Mouse (Mus musculus) lung, embryonic 16.5 days (tissue): Measurements from ENCODE around the gene Lig3. TPM values are rescaled to one million over a fixed set of nuclear protein-coding genes. Genes with fewer than 3 reads are reported as not detected.

Experiments used
- ATAC-seq: fragments of 200-750 bp; cut with Nextera tagmentation; 2 replicates; pipeline ENCODE4 v1.8.0; 2017; ENCODE audit warnings: low read depth, mild to moderate bottlenecking, moderate library complexity
- H3K27ac ChIP-seq: fragments of 300-500 bp; sonication (generic); 2 replicates; pipeline ENCODE4 v1.5.1; 2014; ENCODE audit warnings: mild to moderate bottlenecking, control low read depth, low read length
- H3K27me3 ChIP-seq: fragments of 300-500 bp; sonication (generic); 2 replicates; pipeline ENCODE4 v1.6.1; 2014; ENCODE audit warnings: low read depth, low read length, mixed read lengths; ENCODE audit not compliant: control insufficient read depth, insufficient read depth
- H3K36me3 ChIP-seq: fragments of 300-500 bp; sonication (generic); 2 replicates; pipeline ENCODE4 v1.6.1; 2014; ENCODE audit warnings: low read length; ENCODE audit not compliant: control insufficient read depth, insufficient read depth
- H3K4me1 ChIP-seq: fragments of 300-500 bp; sonication (generic); replicated peaks from 2 replicates; pipeline ENCODE4 v1.6.1; 2014; ENCODE audit warnings: low read length, mixed read lengths; ENCODE audit not compliant: control insufficient read depth, insufficient read depth
- H3K4me2 ChIP-seq: fragments of 300-500 bp; sonication (generic); 2 replicates; pipeline ENCODE4 v1.6.1; 2014; ENCODE audit warnings: low read depth, low read length, control low read depth
- H3K4me3 ChIP-seq: fragments of 300-500 bp; sonication (generic); 2 replicates; pipeline ENCODE4 v1.5.1; 2014; ENCODE audit warnings: mild to moderate bottlenecking, low read length, control low read depth
- H3K9ac ChIP-seq: fragments of 300-500 bp; sonication (generic); 2 replicates; pipeline ENCODE4 v1.6.1; 2014; ENCODE audit warnings: low read length, control low read depth
- H3K9me3 ChIP-seq: fragments of 300-500 bp; sonication (generic); 2 replicates; pipeline ENCODE4 v1.6.1; 2016; ENCODE audit warnings: low read length; ENCODE audit not compliant: control insufficient read depth
- WGBS: fragments of 180-500 bp; shearing (Covaris S2); extraction: QIAGEN DNeasy Blood & Tissue Kit; methylation state at CpG from one replicate; pipeline ENCODE4 v1.1.7; 2014; 5-methylcytosine and 5-hydroxymethylcytosine counted together
- polyA plus RNA-seq: library from polyadenylated mRNA; unstranded; fragments of >200 nt; fragmentation: Nextera tagmentation; extraction: Ambion mirVana; gene quantifications from 2 replicates; pipeline ENCODE4 v1.2.1, GENCODE M21; 2015

Lig3 gene
- polyA plus RNA-seq, result 23.8 and 29.5 TPM in 2 replicates

DNA sequence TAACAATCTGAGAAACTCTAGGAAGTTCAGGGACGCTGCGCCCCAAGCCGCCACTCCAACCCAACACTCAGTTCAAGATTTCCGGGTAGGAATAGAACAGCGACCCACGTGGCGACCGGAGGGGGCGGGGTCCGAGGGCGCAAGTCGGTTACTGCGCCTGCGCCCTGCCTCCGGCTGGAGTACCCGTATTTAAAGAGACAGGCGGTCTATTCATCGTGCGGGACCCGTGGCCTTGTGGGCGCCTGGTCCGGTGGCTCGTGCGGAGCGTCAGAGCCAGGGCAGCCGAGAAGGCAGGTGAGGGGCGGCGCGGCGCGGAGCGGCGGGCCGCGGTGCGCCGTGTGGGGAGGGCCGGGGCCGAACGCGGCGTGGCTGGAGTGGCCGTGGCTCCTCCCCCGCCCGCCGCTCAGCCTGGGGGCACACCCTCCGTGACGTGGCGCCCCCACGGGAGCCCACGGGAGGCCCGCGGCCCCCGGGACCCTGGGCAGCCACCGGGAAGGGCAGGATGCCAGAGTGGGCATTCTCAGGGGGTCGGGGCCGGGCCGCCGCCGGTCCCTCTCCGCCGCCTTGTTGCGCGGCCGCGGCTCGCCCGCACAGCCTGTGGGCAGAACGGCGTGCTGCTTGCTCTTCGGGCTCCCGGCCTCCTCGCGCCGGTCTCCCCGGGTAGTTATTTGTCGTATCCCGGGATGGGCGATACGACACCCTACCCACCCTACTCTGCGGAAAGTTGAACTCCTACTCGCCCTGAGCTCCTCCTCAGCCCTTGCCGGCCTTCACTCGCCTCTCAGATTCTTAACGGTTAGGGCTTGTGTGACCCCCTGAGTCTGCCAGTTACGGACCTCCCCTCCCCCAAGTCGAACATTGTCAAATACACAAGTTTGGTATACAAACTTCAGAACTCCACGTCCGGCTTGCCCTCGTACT lies at the start of gene Lig3:
Gene Lig3, plus strand, starts transcription at position 126 of the 921 bp plus-strand sequence.
- Histone ChIP-seq H3K4me3 (peak within 1 kb of the TSS; percentile 80), H3K4me1 (peaks cover 16% of the 10 kb centered on the region), H3K9me3 (no peaks in the 10 kb centered on the region)

DNA sequence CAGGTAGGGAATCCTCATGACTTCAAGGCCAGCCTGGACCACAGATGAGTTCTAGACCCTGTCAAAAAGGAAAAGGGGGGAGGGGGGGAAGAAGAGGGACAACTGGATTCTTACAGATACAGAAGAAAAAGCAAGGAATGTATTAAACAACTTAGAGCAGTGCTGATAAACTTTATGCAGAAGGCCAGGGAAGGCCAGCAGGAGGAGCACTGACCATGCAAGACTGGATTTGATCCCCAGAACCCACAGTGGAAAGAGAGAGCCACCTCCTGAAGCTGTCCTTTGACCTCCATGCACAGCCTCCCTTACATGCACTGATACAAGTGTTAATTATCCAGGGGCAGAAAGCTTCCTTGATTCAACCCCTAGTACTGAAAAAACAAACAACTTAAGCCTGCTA lies 46.7 kb upstream of the Lig3 start:
- Histone ChIP-seq H3K9ac (no peak overlapping the region), H3K36me3 (no peaks in the 10 kb centered on the region), H3K4me2 (no peak overlapping the region), H3K27me3 (no peaks in the 10 kb centered on the region), H3K4me3 (no peak overlapping the region), H3K27ac (no peak overlapping the region), H3K9me3 (no peaks in the 10 kb centered on the region), H3K4me1 (no peaks in the 10 kb centered on the region)
- no peak for ATAC-seq

More for the DNA sequence above, at the start of gene Lig3:
- WGBS, result under 1% methylated on average over 85 of the region's 90 CpGs
- Histone ChIP-seq H3K36me3 (peaks cover 13% of the 10 kb centered on the region), H3K27me3 (no peaks in the 10 kb centered on the region), H3K9ac (peak within 1 kb of the TSS; percentile 97), H3K4me2 (peak within 1 kb of the TSS; percentile 81), H3K27ac (peak within 1 kb of the TSS; percentile 96)
- ATAC-seq, result peak; percentile 97

DNA sequence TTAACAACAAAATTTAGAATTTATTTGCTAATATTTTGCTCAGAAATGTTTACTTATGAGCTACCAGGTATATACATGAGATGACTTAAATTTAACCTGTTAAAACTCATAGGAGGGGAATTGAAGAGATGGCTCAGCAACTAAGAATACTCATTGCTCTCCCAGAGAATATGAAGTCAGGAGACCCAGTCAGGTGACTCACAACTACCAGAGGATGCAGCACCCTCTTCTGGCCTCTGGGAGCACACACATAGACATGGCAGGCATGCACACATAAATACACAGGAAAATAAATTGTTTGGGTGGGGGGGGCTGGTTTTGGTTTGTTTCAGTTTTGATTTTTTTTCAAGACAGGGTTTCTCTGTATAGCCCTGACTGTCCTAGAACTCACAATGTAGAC lies 41.9 kb upstream of the Lig3 start:
- Histone ChIP-seq H3K4me3 (no peak overlapping the region), H3K9ac (no peak overlapping the region), H3K9me3 (no peaks in the 10 kb centered on the region), H3K4me1 (no peaks in the 10 kb centered on the region), H3K27ac (no peak overlapping the region), H3K27me3 (no peaks in the 10 kb centered on the region), H3K4me2 (no peak overlapping the region), H3K36me3 (no peaks in the 10 kb centered on the region)
- no peak for ATAC-seq

DNA sequence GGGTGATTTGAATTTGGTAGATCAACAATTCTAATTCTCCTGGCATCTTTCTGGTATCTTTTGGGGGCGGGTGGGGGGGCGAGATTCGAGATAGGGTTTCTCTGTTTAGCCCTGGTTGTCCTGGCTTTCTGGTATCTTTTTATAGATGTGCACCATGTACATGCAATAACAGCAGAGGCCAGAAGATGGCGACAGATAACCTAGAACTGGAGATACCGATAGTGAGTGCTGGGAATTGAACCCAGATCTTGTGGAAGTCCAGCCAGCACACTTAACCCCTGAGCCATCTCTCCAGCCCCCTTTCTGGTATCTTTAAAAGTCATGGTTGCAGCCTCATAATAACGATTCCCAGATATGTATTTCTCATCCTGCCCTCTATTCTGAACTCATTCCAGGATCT lies 34.8 kb upstream of the Lig3 start:
- no peak overlapping the region for H3K9ac ChIP-seq
- H3K27me3 ChIP-seq, result no peaks in the 10 kb centered on the region
- WGBS, result 27% methylated on average over 6 of the region's 6 CpGs
- no peak overlapping the region for H3K4me3 ChIP-seq
- no peak overlapping the region for H3K27ac ChIP-seq
- no peaks in the 10 kb centered on the region for H3K9me3 ChIP-seq
- ATAC-seq, result no peak
- no peak overlapping the region for H3K4me2 ChIP-seq
- H3K4me1 ChIP-seq, result no peaks in the 10 kb centered on the region
- no peaks in the 10 kb centered on the region for H3K36me3 ChIP-seq

DNA sequence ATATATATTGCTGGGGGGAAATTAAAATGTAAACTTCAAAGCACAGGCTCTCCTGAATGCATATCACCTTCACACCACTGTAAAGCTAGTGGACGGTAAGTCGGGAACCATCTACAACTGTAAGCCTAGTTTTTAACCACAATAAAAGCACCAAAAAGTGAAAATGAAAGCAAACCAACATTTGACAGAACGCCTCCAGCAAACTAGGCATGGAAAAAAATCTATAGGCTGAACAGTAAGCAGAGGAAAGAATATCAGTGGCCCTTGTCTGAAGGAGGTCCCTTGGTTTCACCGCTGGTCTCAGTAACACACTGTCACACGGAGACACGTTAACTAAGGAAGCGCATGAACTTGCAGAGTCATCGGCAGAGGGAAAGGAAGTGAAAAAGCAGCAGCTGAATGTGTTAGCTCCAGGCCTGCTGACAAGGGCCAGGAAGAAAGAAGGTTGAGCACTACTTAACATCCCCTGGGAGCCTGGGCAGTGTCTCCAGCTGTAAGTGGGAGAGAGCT lies 34.0 kb upstream of the Lig3 start:
- no peaks in the 10 kb centered on the region for H3K36me3 ChIP-seq
- no peak overlapping the region for H3K9ac ChIP-seq
- no peak for ATAC-seq
- WGBS, result 73% methylated on average over 8 of the region's 8 CpGs
- no peaks in the 10 kb centered on the region for H3K4me1 ChIP-seq
- no peak overlapping the region for H3K4me3 ChIP-seq
- no peak overlapping the region for H3K4me2 ChIP-seq
- no peaks in the 10 kb centered on the region for H3K27me3 ChIP-seq
- H3K9me3 ChIP-seq, result no peaks in the 10 kb centered on the region
- H3K27ac ChIP-seq, result no peak overlapping the region

DNA sequence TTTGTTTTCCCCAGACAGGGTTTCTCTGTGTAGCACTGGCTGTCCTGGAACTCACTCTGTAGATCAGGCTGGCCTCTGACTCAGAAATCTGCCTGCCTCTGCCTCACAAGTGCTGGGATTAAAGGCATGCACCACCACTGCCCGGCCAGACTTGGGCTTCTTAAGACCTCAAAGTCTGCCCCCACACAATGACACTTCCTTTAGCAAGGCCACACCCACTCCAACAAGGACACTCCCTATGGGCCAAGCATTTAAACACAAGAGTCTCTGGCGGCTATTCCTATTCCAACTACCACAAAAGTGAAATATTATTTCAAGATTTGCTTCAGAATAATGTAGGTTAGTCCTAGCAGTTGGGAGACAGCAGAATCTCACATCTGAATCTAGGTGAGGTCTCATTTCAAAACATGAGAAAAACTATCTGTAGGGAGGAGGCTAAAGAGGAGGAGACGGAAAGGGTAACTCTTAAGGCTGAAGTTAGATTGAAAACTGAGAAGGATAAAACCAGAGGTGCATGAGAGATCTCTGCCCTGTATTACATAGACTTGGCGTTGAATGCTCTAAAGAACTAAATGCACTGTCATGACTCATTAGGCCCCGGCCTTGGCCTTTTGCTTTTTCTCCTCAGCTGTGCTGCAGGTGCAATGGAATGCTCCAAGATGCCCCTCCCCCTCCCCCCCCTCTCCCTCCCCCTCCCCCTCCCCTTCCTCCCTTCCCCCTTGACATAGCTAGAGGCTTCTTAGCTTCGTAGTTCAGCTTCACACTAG lies 28.4 kb upstream of the Lig3 start:
- no peak overlapping the region for H3K4me2 ChIP-seq
- no peaks in the 10 kb centered on the region for H3K27me3 ChIP-seq
- no peak for ATAC-seq
- WGBS, result 61% methylated on average over 6 of the region's 6 CpGs
- no peaks in the 10 kb centered on the region for H3K9me3 ChIP-seq
- no peak overlapping the region for H3K4me3 ChIP-seq
- H3K27ac ChIP-seq, result no peak overlapping the region
- H3K9ac ChIP-seq, result no peak overlapping the region
- no peaks in the 10 kb centered on the region for H3K4me1 ChIP-seq
- no peaks in the 10 kb centered on the region for H3K36me3 ChIP-seq

DNA sequence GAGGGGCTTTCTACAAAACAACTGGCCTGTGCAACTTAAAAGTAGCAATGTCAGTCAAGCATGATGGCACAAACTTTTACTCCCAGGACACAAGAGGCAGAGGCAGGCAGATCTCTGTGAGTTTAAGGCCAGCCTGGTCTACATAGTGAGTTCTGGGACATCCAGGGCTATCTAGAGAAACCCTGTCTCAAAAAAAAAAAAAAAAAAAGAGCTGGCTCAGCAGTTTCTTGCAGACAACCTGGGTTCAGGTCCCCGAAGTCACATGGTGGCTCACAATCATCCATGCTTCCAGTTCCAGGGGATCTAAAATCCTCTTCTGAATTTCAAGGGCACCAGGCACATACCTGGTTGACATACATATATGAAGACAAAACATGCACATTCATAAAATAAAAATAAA lies 25.0 kb upstream of the Lig3 start:
- no peak overlapping the region for H3K9ac ChIP-seq
- H3K36me3 ChIP-seq, result no peaks in the 10 kb centered on the region
- no peak overlapping the region for H3K27ac ChIP-seq
- H3K27me3 ChIP-seq, result no peaks in the 10 kb centered on the region
- no peaks in the 10 kb centered on the region for H3K9me3 ChIP-seq
- ATAC-seq, result no peak
- H3K4me3 ChIP-seq, result no peak overlapping the region
- 84% methylated on average over 1 of the region's 1 CpGs for WGBS
- H3K4me1 ChIP-seq, result no peaks in the 10 kb centered on the region
- no peak overlapping the region for H3K4me2 ChIP-seq

DNA sequence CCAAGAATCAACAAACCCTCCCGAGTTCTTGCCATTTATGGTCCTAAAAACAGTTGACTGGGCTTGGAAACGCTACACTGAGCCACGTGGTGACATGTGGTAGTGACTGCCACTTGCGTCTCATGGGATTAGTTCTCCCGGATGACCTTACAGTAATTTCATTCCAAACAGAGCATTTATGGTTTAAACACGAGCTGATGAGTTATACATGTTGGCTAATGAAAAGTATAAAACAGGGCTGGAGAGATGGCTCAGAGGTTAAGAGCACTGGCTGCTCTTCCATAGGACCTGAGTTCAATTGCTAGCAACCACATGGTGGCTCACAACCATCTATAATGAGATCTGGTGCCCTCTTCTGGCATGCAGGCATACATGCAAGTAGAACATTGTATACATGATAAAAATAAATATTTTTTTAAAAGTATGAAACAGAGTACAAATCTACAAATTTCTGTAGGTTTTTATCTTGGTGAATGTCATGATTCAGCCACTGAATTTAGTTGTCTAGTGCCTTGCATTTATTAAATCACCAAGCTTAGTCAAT lies 18.6 kb upstream of the Lig3 start:
- WGBS, result 85% methylated on average over 6 of the region's 6 CpGs
- Histone ChIP-seq H3K9ac (no peak overlapping the region), H3K4me1 (peaks cover 14% of the 10 kb centered on the region), H3K36me3 (no peaks in the 10 kb centered on the region), H3K27me3 (no peaks in the 10 kb centered on the region), H3K27ac (no peak overlapping the region), H3K4me3 (no peak overlapping the region), H3K4me2 (no peak overlapping the region), H3K9me3 (0 out of 2 replicates have a peak, but pooled peaks cover 3% of the 10 kb centered on the region)
- no peak for ATAC-seq

DNA sequence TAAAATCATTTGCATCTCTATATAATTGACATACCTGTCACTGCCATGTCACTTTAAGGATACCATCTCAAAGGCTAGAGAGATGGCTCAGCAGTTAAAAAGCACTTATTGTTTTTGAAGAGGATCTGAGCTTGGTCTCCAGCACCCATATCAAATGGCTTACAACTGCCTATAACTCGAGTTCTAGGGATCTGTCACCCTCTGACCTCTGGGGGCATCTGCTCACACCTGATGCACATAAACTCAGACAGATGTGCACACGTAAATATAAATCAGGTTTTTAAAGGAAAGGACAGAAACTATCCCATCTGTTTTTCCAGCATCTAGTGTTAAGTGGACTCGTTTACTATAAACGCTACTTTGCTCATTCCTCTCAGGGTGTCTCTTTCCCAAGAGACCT lies 17.6 kb upstream of the Lig3 start:
- H3K9ac ChIP-seq, result peak overlapping the region; percentile 79
- H3K9me3 ChIP-seq, result 0 out of 2 replicates have a peak, but pooled peaks cover 3% of the 10 kb centered on the region
- H3K27me3 ChIP-seq, result no peaks in the 10 kb centered on the region
- no peak for ATAC-seq
- peak overlapping the region; percentile 93 for H3K27ac ChIP-seq
- peak overlapping the region; percentile 86 for H3K4me2 ChIP-seq
- H3K36me3 ChIP-seq, result peaks cover under 1% of the 10 kb centered on the region; the same call in 1 of the 2 replicates
- WGBS, result 8% methylated on average over 4 of the region's 4 CpGs
- H3K4me1 ChIP-seq, result peaks cover 14% of the 10 kb centered on the region
- peak overlapping the region; percentile 78 for H3K4me3 ChIP-seq
